Mouse (Mus musculus) C2C12 (cell line): ENCODE measurements at regions not wholly inside any gene's neighbourhood (a gene's known extent, or its start where the extent isn't known, plus 50 kb on each side); places are given as distances from the start of the nearest gene placed in this dataset.
A peak's percentile ranks its signal among the peaks of the same experiment; 100 is the strongest.

ENCODE experiments used
- H3K27me3 ChIP-seq: one replicate; pipeline ENCODE4 v1.6.1; 2011; ENCODE audit not compliant: control insufficient read depth, insufficient read depth, insufficient read length
- H3K36me3 ChIP-seq: one replicate; pipeline ENCODE4 v1.6.1; 2011; ENCODE audit not compliant: control insufficient read depth, insufficient read depth
- H3K4me3 ChIP-seq: one replicate; pipeline ENCODE4 v1.5.1; 2011; ENCODE audit warnings: mild to moderate bottlenecking, control low read depth; ENCODE audit not compliant: poor library complexity, insufficient read depth, severe bottlenecking
- H3K79me2 ChIP-seq: one replicate; pipeline ENCODE4 v1.6.1; 2011; ENCODE audit not compliant: control insufficient read depth, insufficient read depth
- H3K79me3 ChIP-seq: one replicate; pipeline ENCODE4 v1.6.1; 2011; ENCODE audit warnings: low read depth, control low read depth
- H3ac ChIP-seq: one replicate; pipeline ENCODE3; 2011; ENCODE audit warnings: low read depth; ENCODE audit not compliant: control insufficient read depth, insufficient read length
- CEBPB ChIP-seq: IDR thresholded peaks from one replicate; pipeline ENCODE4 v1.6.1; 2011; ENCODE audit warnings: low read depth, mild to moderate bottlenecking, control low read depth, moderate library complexity
- CTCF ChIP-seq: IDR thresholded peaks from one replicate; pipeline ENCODE4 v1.5.1; 2011; ENCODE audit not compliant: control insufficient read depth, insufficient read depth, insufficient read length
- FOSL1 ChIP-seq: IDR thresholded peaks from one replicate; pipeline ENCODE4 v1.8.0; 2011; ENCODE audit warnings: mild to moderate bottlenecking, low read length; ENCODE audit not compliant: poor library complexity, insufficient read depth, severe bottlenecking
- MAX ChIP-seq: IDR thresholded peaks from one replicate; pipeline ENCODE4 v1.6.1; 2011; ENCODE audit warnings: mild to moderate bottlenecking, control low read depth
- MYOD1 ChIP-seq: IDR thresholded peaks from one replicate; pipeline ENCODE4 v1.6.1; 2011; ENCODE audit warnings: low read depth; ENCODE audit not compliant: control insufficient read depth, insufficient read length
- MYOG ChIP-seq: IDR thresholded peaks from one replicate; pipeline ENCODE4 v1.6.1; 2011; ENCODE audit not compliant: control insufficient read depth, insufficient read length; ENCODE audit errors: extremely low read depth
- USF1 ChIP-seq: IDR thresholded peaks from one replicate; pipeline ENCODE4 v1.6.1; 2011; ENCODE audit warnings: low read depth, mild to moderate bottlenecking, control low read depth, moderate library complexity

DNA sequence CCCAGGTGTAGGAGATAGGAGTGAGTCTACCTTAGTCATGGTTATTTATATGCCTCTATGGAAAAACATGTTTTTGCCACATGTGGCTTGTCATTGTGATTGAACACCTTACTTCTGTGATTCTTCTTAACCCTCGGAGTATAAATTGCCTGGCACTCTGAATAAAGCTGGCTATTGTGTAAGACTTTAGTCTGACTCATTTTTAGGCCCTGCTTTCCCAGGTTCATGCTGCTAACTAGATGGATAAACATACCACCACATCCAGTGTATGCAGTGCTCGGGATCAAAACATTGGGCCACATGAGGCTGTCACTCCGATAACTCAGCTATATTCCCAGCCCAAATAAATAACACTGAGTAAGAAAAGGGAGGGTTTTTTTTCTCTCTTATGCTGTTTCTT is 287.2 kb downstream of the Gsdmc2 start:
- Histone ChIP-seq H3K36me3 (no peaks in the 10 kb centered on the region), H3K79me2 (no peaks in the 10 kb centered on the region), H3K4me3 (no peak overlapping the region), H3K79me3 (no peaks in the 10 kb centered on the region), H3ac (no peak overlapping the region), H3K27me3 (no peaks in the 10 kb centered on the region)
- TF ChIP-seq CTCF, result no peak
- TF ChIP-seq MAX, result no peak
- TF ChIP-seq MYOG, result no peak
- no peak for TF ChIP-seq FOSL1
- TF ChIP-seq USF1, result no peak
- peak; percentile 79 for TF ChIP-seq CEBPB
- no peak for TF ChIP-seq MYOD1

DNA sequence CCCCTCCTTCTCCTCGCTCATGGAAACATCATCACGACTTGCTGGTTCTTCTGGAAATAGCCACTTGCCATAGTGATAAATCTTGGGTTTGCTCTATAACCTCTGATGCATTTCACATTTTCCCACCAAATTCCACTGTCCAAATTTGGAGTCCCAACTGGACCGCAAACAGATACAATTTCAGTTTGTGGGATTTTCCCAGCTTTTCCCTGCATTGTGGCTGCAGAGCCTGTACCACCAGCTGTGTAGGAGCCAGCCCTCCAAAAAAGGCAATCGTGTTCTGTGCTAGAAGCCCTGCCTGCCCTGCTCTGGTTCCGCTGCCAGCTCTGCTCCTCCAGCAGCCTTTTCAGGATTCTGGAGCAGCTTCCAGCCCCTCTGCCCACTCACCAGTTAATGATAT is 291.4 kb downstream of the Gsdmc2 start:
- Histone ChIP-seq H3K79me3 (no peaks in the 10 kb centered on the region), H3K79me2 (no peaks in the 10 kb centered on the region), H3K4me3 (no peak overlapping the region), H3K27me3 (no peaks in the 10 kb centered on the region), H3K36me3 (no peaks in the 10 kb centered on the region), H3ac (no peak overlapping the region)
- TF ChIP-seq MYOD1 (peak; percentile 52), MAX (peak; percentile 73), FOSL1 (no peak)

DNA sequence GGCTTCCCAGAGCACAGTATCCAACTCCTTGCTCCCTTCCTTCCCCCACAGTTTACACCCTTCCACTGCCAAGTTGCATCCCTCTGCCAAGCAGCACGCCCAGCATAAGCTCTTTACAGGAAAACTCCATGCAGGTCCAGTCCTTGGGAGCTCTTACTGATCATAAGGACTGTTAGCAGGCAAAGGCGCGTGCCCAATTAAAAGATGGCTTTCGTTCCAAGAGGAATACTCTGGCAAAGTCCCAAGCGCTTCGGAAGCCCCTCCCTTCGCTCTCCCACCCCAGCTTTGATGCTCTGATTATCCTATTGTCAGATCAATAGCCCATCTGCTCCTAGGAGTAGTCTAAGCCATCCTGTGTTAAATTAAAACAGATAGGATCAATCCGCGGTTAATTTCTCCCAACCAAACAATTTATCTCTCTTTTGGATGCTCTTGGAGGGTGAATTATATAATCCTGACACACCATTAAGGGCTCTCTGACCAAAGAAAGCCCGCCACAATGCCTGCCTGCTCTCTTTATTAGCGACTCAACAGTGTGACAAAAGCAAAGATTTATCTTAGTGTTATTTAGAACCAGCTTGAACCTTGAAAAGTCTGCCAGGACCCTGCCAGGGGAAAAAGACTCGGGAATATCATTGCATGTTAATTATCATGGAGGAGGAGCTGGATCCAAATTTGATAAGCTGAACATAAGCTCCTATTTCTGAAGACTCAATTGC is 312.5 kb downstream of the Gsdmc2 start:
- H3K4me3 ChIP-seq, result no peak overlapping the region
- no peaks in the 10 kb centered on the region for H3K79me2 ChIP-seq
- H3K27me3 ChIP-seq, result no peaks in the 10 kb centered on the region
- TF ChIP-seq MYOD1 (no peak), MAX (no peak), USF1 (no peak), CTCF (no peak), MYOG (no peak), CEBPB (no peak), FOSL1 (no peak)
- H3K36me3 ChIP-seq, result no peaks in the 10 kb centered on the region
- no peak overlapping the region for H3ac ChIP-seq
- no peaks in the 10 kb centered on the region for H3K79me3 ChIP-seq

DNA sequence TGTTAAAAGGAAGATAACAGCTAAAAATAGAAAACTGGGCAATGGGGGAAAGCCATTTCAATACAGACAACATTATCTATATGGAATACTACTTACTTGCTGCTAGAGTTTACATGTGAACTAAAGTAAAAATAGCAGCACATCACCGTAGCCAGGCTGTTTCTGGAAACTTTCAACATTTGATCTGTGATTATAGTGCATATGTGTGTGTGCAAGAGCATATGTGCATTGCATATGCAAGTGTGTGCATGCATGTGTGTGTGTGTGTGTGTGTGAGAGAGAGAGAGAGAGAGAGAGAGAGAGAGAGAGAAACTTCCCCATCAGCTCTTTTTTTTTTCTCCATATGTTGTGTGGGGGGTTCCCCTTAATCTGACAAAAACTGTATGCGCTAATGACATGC is 317.7 kb downstream of the Gsdmc2 start:
- H3ac ChIP-seq, result no peak overlapping the region
- no peaks in the 10 kb centered on the region for H3K79me3 ChIP-seq
- no peak overlapping the region for H3K4me3 ChIP-seq
- no peaks in the 10 kb centered on the region for H3K79me2 ChIP-seq
- H3K27me3 ChIP-seq, result no peaks in the 10 kb centered on the region
- no peaks in the 10 kb centered on the region for H3K36me3 ChIP-seq
- TF ChIP-seq FOSL1, result no peak

DNA sequence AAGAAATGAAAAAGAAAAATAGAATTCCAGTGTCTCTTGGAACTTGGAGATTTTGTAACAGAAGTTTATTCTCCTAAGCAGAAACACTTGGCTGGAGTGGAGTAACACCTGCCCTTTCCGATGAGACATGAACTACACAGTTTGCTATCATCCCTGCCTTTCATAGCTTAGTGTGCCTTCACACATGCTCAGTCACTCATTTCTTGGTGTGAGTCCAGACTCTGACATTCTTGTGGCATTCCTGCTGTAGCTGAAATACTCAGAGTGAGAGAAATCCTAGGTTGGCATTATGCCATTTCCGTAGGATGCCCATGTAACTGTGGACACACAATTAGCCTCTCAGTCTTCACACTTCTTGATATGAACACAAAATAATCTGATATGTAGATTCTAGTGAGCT is 318.2 kb downstream of the Gsdmc2 start:
- Histone ChIP-seq H3K27me3 (no peaks in the 10 kb centered on the region), H3K79me3 (no peaks in the 10 kb centered on the region), H3K79me2 (no peaks in the 10 kb centered on the region), H3K36me3 (no peaks in the 10 kb centered on the region), H3K4me3 (no peak overlapping the region), H3ac (no peak overlapping the region)
- peak; percentile 70 for TF ChIP-seq MYOD1
- TF ChIP-seq USF1, result no peak

DNA sequence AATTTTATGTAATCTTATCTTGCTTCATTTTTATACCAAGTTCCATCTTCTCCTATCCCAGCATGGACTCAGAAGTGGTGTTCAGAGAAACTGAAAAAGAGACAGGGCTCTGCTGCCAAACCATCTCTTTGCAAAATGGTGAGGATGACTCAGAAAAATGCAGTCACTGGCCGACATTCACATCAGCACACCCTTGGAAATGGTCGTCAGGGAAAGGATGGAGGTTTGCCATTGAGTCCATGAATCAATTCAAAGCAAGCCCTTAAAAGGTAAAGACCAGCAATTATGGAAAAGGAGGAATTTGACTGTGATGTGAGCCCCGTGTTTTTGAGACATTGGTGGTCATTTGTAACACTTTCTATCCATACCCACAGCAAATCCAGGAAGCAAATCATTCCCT is 327.7 kb downstream of the Gsdmc2 start:
- Histone ChIP-seq H3K79me2 (no peaks in the 10 kb centered on the region), H3K79me3 (no peaks in the 10 kb centered on the region), H3K4me3 (no peak overlapping the region), H3K27me3 (no peaks in the 10 kb centered on the region), H3ac (no peak overlapping the region), H3K36me3 (no peaks in the 10 kb centered on the region)
- TF ChIP-seq MYOG, result no peak
- TF ChIP-seq USF1, result no peak
- no peak for TF ChIP-seq MYOD1
- TF ChIP-seq CEBPB, result no peak
- TF ChIP-seq CTCF, result no peak
- TF ChIP-seq MAX, result no peak
- no peak for TF ChIP-seq FOSL1
